Mouse (Mus musculus) neural tube, embryonic 14.5 days (tissue): ENCODE data around the gene Cd247. TPM values are rescaled to one million over a fixed set of nuclear protein-coding genes. Genes with fewer than 3 reads are reported as not detected.
A peak's percentile ranks its signal among the peaks of the same experiment; 100 is the strongest.

Experiments
- ATAC-seq: fragments of 200-750 bp; cut with Nextera tagmentation; 2 replicates; pipeline ENCODE4 v1.8.0; 2017; ENCODE audit warnings: low read depth, mild to moderate bottlenecking, moderate TSS enrichment, moderate library complexity
- H3K27ac ChIP-seq: fragments of 300-500 bp; sonication (generic); 2 replicates; pipeline ENCODE4 v1.5.1; 2014; ENCODE audit warnings: low read depth, mild to moderate bottlenecking, control low read depth, low read length, moderate library complexity, mixed read lengths
- H3K27me3 ChIP-seq: fragments of 300-500 bp; sonication (generic); 2 replicates; pipeline ENCODE4 v1.6.1; 2014; ENCODE audit warnings: low read length; ENCODE audit not compliant: control insufficient read depth, insufficient read depth
- H3K36me3 ChIP-seq: fragments of 300-500 bp; sonication (generic); 2 replicates; pipeline ENCODE4 v1.6.1; 2014; ENCODE audit warnings: low read length, mixed read lengths; ENCODE audit not compliant: control insufficient read depth, insufficient read depth
- H3K4me1 ChIP-seq: fragments of 300-500 bp; sonication (generic); 2 replicates; pipeline ENCODE4 v1.6.1; 2014; ENCODE audit warnings: low read length; ENCODE audit not compliant: control insufficient read depth, insufficient read depth
- H3K4me2 ChIP-seq: fragments of 300-500 bp; sonication (generic); 2 replicates; pipeline ENCODE4 v1.6.1; 2014; ENCODE audit warnings: mild to moderate bottlenecking, low read depth, low read length, control low read depth
- H3K4me3 ChIP-seq: fragments of 300-500 bp; sonication (generic); 2 replicates; pipeline ENCODE4 v1.5.1; 2014; ENCODE audit warnings: low read depth, low read length, control low read depth, mixed read lengths
- H3K9ac ChIP-seq: fragments of 300-500 bp; sonication (generic); replicated peaks from 2 replicates; pipeline ENCODE4 v1.6.1; 2014; ENCODE audit warnings: low read depth, mild to moderate bottlenecking, control low read depth, low read length, mixed read lengths
- H3K9me3 ChIP-seq: fragments of 300-500 bp; sonication (generic); 2 replicates; pipeline ENCODE4 v1.6.1; 2016; ENCODE audit warnings: low read length; ENCODE audit not compliant: control insufficient read depth
- WGBS: fragments of 180-500 bp; shearing (Covaris S2); extraction: QIAGEN DNeasy Blood & Tissue Kit; methylation state at CpG from one replicate; pipeline ENCODE4 v1.1.7; 2014; 5-methylcytosine and 5-hydroxymethylcytosine counted together
- polyA plus RNA-seq: library from polyadenylated mRNA; unstranded; fragments of >200 nt; fragmentation: Nextera tagmentation; extraction: Ambion mirVana; gene quantifications from 2 replicates; pipeline ENCODE4 v1.2.1, GENCODE M21; 2014

The Cd247 gene
- polyA plus RNA-seq, 1 experiment from 2014 or later = 1.1 TPM

DNA sequence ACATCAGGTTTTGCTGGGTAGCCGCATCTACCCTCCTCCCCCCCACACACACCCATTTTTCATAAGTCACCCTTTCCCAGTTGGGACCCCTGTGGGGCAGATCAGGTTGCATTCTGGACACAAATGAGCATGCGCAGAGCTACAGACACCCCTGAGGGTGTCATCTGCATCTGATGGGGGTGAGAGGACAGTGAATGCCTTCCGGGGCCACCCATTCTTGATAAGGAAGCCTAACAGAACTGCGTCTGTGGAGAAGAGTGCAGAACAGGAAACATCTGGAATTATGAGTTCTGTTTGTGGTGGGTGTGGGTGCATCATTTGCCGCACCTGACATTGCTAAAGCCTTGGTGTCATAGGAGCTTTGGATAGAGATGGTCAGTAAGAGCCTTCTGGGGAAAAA lies 22.7 kb downstream of the Cd247 start:
- no peaks in the 10 kb centered on the region for H3K36me3 ChIP-seq
- H3K9ac ChIP-seq = no peak overlapping the region
- WGBS = 85% methylated on average over 5 of the region's 5 CpGs
- no peaks in the 10 kb centered on the region for H3K9me3 ChIP-seq
- no peak overlapping the region for H3K4me3 ChIP-seq
- peaks cover 12% of the 10 kb centered on the region; the same call in 1 of the 2 replicates for H3K4me1 ChIP-seq
- H3K27ac ChIP-seq = no peak overlapping the region
- ATAC-seq = no peak
- peaks cover 3% of the 10 kb centered on the region; the same call in 1 of the 2 replicates for H3K27me3 ChIP-seq
- H3K4me2 ChIP-seq = no peak overlapping the region

DNA sequence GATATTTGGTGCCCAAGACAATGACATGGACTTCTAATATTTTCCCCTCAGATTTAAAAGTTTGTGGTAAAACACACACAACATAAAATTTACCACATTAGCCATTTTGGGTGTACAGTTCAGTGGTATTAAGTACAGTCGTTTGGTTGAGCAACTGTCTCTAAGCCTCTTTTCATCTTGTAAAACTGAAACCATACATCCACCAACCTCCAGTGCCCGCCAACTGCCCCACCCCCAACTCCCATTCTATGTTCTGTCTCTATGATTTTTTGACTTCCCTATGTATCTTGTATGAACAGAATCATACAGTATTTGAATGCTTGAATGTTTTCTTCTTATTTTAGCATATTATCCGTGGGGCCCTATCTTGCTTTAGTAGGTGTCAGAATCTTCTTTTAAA lies 24.3 kb downstream of the Cd247 start:
- no peaks in the 10 kb centered on the region for H3K36me3 ChIP-seq
- no peak overlapping the region for H3K4me2 ChIP-seq
- no peak overlapping the region for H3K27ac ChIP-seq
- peaks cover 12% of the 10 kb centered on the region; the same call in 1 of the 2 replicates for H3K4me1 ChIP-seq
- H3K27me3 ChIP-seq = peaks cover 6% of the 10 kb centered on the region; the same call in 1 of the 2 replicates
- no peak overlapping the region for H3K9ac ChIP-seq
- H3K9me3 ChIP-seq = no peaks in the 10 kb centered on the region
- WGBS = 87% methylated on average over 3 of the region's 3 CpGs
- H3K4me3 ChIP-seq = no peak overlapping the region
- ATAC-seq = no peak

DNA sequence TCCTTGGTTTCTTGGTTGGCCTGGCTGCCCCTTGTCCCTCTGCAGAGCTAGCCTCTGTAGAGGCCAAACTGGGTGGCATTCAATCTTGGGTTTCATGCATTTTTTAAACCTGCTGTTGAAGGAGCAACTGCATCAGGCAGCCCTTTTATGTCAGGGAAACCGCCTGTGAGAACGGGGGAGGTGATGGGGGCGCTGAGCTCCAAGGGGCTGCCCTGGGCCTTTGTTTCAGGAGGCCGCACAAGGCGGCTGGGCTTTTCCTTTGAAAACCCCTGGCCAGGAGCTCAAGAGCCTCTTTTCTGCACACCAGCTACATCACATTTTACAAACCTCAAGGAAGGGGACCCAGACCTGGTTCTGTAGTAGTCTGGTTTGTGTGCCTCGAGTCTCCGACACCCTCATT lies 25.6 kb downstream of the Cd247 start:
- WGBS = 5% methylated on average over 7 of the region's 7 CpGs

DNA sequence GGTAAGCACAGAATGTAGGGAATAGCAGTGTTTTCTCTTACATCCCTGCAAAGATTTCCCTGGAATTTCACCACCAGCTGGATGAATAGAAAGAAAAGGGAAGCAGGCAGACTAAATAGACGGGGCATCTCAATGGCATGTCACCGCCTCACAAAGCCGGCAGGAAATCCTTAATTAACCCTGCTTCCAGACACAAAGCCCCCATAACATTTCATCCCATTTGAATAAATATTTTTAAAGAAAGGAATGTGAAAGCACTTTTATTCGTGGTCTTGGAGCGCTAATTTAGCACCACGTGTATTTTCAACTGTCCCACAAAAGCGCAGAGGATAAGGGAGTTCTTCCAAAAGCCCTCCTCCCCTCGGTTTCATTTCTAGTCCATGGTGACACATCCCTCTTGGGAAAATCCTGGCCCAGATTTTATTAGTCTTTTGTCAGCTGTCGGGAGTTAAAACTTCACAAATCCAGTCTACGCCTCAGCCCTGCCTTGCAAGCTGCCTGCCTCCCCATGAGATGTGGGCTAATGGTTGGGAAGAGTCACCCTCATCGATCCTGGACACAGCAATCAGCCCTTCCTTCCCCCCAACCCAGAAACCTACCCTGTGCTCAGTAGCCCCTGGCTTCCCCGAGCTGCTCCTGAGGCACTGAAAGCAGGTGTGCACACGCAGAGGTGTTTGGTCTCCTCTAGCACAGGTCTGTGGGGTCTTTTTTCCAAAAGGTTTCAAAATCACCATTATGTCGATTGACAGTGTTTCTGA lies 26.2 kb downstream of the Cd247 start:
- Histone ChIP-seq H3K9me3 (no peaks in the 10 kb centered on the region), H3K4me2 (peak overlapping the region; percentile 12; the same call in 1 of the 2 replicates), H3K4me3 (no peak overlapping the region), H3K36me3 (no peaks in the 10 kb centered on the region), H3K27ac (peak overlapping the region; percentile 28; the same call in 1 of the 2 replicates), H3K27me3 (peaks cover 6% of the 10 kb centered on the region; the same call in 1 of the 2 replicates), H3K4me1 (peaks cover 12% of the 10 kb centered on the region; the same call in 1 of the 2 replicates), H3K9ac (0 out of 2 replicates have a peak overlapping the region, but pooled peaks have one; percentile 21)
- 16% methylated on average over 14 of the region's 14 CpGs for WGBS
- no peak for ATAC-seq

More for the DNA sequence above, 25.6 kb downstream of the Cd247 start:
- H3K9ac ChIP-seq = 0 out of 2 replicates have a peak overlapping the region, but pooled peaks have one; percentile 21
- no peaks in the 10 kb centered on the region for H3K36me3 ChIP-seq
- H3K27me3 ChIP-seq = peaks cover 6% of the 10 kb centered on the region; the same call in 1 of the 2 replicates
- peak overlapping the region; percentile 12; the same call in 1 of the 2 replicates for H3K4me2 ChIP-seq
- no peaks in the 10 kb centered on the region for H3K9me3 ChIP-seq
- no peak overlapping the region for H3K4me3 ChIP-seq
- ATAC-seq = no peak
- H3K27ac ChIP-seq = peak overlapping the region; percentile 28; the same call in 1 of the 2 replicates
- peaks cover 12% of the 10 kb centered on the region; the same call in 1 of the 2 replicates for H3K4me1 ChIP-seq

DNA sequence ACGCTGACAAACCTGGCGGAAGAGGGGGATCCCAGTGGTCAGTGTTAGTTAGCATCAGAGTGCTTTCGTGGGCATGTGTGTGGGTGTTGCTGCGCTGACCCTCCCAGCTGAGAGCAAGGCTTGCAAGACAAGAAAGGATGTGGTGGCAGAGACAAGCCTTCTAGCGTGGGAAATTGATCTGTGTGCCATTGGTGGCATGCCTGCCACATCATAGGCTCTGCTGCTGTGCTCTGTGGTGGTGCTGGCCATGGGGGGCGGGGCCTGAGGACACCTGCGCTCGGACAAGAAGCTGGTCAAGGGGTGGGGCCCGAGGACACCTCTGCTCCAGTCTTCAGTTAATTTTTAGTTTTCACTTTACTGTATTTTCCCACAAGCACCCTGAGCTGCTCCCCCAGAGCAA lies 27.9 kb downstream of the Cd247 start:
- Histone ChIP-seq H3K27me3 (peaks cover 6% of the 10 kb centered on the region; the same call in 1 of the 2 replicates), H3K36me3 (no peaks in the 10 kb centered on the region), H3K27ac (no peak overlapping the region), H3K4me1 (peaks cover 12% of the 10 kb centered on the region; the same call in 1 of the 2 replicates), H3K9me3 (no peaks in the 10 kb centered on the region), H3K4me2 (no peak overlapping the region), H3K4me3 (no peak overlapping the region), H3K9ac (no peak overlapping the region)
- ATAC-seq = no peak
- WGBS = 88% methylated on average over 9 of the region's 9 CpGs

DNA sequence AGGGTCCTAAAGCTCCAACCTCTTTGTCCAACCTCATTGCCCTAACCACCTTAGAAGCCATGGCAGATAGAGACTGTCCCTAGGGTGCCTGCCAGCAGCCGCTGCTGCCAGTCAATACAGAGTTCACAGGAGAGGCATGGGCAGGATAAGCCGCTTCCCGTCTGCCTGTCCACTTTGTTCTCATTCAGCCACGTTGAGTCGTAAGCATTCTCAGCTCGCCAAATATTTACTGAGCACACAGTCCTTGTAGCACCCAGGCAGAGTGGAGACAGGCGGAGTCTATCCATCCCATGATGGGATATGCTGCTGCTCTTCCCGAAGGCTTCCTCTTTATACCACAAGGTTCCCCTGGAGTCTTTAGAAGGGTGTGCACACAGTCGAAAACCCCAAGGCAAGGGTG lies 28.8 kb downstream of the Cd247 start:
- H3K27ac ChIP-seq = no peak overlapping the region
- no peaks in the 10 kb centered on the region for H3K36me3 ChIP-seq
- H3K4me2 ChIP-seq = no peak overlapping the region
- peaks cover 4% of the 10 kb centered on the region; the same call in 1 of the 2 replicates for H3K27me3 ChIP-seq
- no peak for ATAC-seq
- peaks cover 12% of the 10 kb centered on the region; the same call in 1 of the 2 replicates for H3K4me1 ChIP-seq
- WGBS = 64% methylated on average over 9 of the region's 9 CpGs
- no peaks in the 10 kb centered on the region for H3K9me3 ChIP-seq
- H3K4me3 ChIP-seq = no peak overlapping the region
- no peak overlapping the region for H3K9ac ChIP-seq

DNA sequence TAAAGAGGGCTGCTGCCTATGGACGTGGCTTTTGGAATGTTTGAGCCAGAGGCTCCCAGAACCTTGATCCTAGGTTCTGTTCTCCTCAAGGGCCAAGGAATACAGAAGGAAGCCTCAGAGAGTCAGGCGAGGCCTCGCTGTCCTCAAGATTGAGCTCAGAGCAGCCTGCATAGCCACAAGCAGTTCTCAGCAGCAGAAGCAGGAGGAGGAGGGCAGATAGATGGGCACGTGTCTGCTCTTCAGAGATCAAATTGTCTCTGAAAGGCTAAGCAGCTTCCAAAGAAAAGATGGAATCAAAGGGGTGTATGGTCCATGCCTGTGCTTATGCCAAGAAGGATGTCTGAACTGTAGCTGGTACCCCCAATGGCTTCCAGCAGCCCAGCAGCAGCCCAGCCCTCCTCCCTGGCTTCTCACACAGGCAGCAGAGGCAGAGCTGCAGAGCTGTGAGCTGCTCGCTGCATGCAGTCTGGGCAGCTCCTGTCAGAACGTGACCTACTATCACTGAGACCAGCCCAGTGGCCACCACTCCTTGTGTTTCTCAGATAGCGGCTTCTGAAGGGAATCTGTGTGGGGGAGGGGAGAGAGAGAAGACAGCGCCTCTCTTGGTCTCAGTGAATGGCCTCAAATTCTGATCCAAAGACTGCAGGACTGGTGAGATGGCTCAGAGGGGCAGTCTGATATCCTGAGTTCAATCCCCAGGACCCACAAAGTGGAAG lies 29.8 kb downstream of the Cd247 start:
- peaks cover 12% of the 10 kb centered on the region; the same call in 1 of the 2 replicates for H3K4me1 ChIP-seq
- no peak overlapping the region for H3K4me3 ChIP-seq
- no peak for ATAC-seq
- no peak overlapping the region for H3K27ac ChIP-seq
- no peak overlapping the region for H3K4me2 ChIP-seq
- H3K9me3 ChIP-seq = no peaks in the 10 kb centered on the region
- no peaks in the 10 kb centered on the region for H3K36me3 ChIP-seq
- peaks cover 4% of the 10 kb centered on the region; the same call in 1 of the 2 replicates for H3K27me3 ChIP-seq
- no peak overlapping the region for H3K9ac ChIP-seq
- WGBS = 47% methylated on average over 8 of the region's 8 CpGs

DNA sequence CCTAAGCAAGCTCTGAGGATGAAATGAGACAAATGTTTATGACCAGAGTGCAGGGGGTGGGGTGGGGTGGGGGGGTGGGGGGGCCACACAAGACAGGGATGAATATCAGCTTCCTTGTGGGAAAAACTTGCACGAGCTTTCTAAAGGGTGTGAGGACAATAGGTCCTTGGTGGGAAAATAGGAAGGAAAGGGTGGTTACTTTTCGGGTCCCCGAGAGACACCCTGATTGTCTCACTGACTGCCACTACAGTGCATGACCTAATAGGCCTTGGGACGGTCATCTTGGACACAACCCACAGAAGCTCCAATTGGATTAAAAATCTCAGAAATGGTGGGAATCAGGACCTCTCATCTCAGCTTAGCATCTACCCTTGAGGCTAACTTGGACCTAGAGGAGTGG lies 30.7 kb downstream of the Cd247 start:
- Histone ChIP-seq H3K4me2 (no peak overlapping the region), H3K9me3 (no peaks in the 10 kb centered on the region), H3K27me3 (peaks cover 4% of the 10 kb centered on the region; the same call in 1 of the 2 replicates), H3K4me1 (peaks cover 8% of the 10 kb centered on the region; the same call in 1 of the 2 replicates), H3K4me3 (no peak overlapping the region), H3K9ac (no peak overlapping the region), H3K36me3 (no peaks in the 10 kb centered on the region), H3K27ac (no peak overlapping the region)
- ATAC-seq = no peak
- WGBS = 74% methylated on average over 4 of the region's 4 CpGs
